Mouse (Mus musculus) yolk sac, embryonic 10.5 days (tissue): ENCODE results near the gene Nr2c2.

Experiments used
- DNase-seq: peaks from one replicate; pipeline ENCODE4 v3.0.0-alpha.2; 2017; ENCODE audit warnings: low spot score

Gene Nr2c2

GRCm38 (mm10) chr6:92126861-92127468 lies 35.8 kb downstream of the Nr2c2 start:
- no peak for DNase-seq

- no peak for DNase-seq
Measured at GRCm38 (mm10) chr6:92131456-92131855, 40.3 kb downstream of the Nr2c2 start.

GRCm38 (mm10) chr6:92132021-92132911 lies 41.1 kb downstream of the Nr2c2 start:
- DNase-seq: peak; percentile 2

GRCm38 (mm10) chr6:92133617-92134016 lies 42.4 kb downstream of the Nr2c2 start:
- no peak for DNase-seq

GRCm38 (mm10) chr6:92136356-92136755 lies 45.2 kb downstream of the Nr2c2 start:
- no peak for DNase-seq

GRCm38 (mm10) chr6:92145881-92146280 lies 54.7 kb downstream of the Nr2c2 start:
- no peak for DNase-seq

GRCm38 (mm10) chr6:92153774-92154173 lies 62.6 kb downstream of the Nr2c2 start:
- DNase-seq: no peak

- no peak for DNase-seq
Measured at GRCm38 (mm10) chr6:92158801-92159200, 67.6 kb downstream of the Nr2c2 start.

GRCm38 (mm10) chr6:92162724-92163123 lies 71.5 kb downstream of the Nr2c2 start:
- no peak for DNase-seq

- no peak for DNase-seq
Measured at GRCm38 (mm10) chr6:92176450-92176849, 85.3 kb downstream of the Nr2c2 start.

GRCm38 (mm10) chr6:92183621-92184131 lies 92.5 kb downstream of the Nr2c2 start, which contains the start of gene Mrps25:
Mrps25 (minus strand) TSS chr6:92184033.
- DNase-seq: peak; percentile 75

GRCm38 (mm10) chr6:92184178-92184577 lies 93.0 kb downstream of the Nr2c2 start:
- DNase-seq: no peak

GRCm38 (mm10) chr6:92199414-92199813 lies 108.2 kb downstream of the Nr2c2 start:
- no peak for DNase-seq

- DNase-seq: peak; percentile 20
Measured at GRCm38 (mm10) chr6:92214055-92214772, 123.0 kb downstream of the Nr2c2 start.

GRCm38 (mm10) chr6:92214773-92215449 lies 123.7 kb downstream of the Nr2c2 start, which contains the start of gene Rbsn:
Rbsn (minus strand) TSS chr6:92214925.
- DNase-seq: peak; percentile 91

- DNase-seq: peak; percentile 76
Measured at GRCm38 (mm10) chr6:92219445-92219844, 128.3 kb downstream of the Nr2c2 start.

GRCm38 (mm10) chr6:92221604-92222003 lies 130.4 kb downstream of the Nr2c2 start:
- peak; percentile 69 for DNase-seq

- no peak for DNase-seq
Measured at GRCm38 (mm10) chr6:92222021-92222420, 130.8 kb downstream of the Nr2c2 start.
